Mouse (Mus musculus) myocyte (in vitro differentiated cells): ENCODE data around the gene Rif1. TPM values are rescaled to one million over a fixed set of nuclear protein-coding genes. Genes with fewer than 3 reads are reported as not detected.

ENCODE experiments used
- H3K27me3 ChIP-seq: one replicate; pipeline ENCODE4 v1.6.1; 2011; ENCODE audit not compliant: control insufficient read depth, insufficient read depth, insufficient read length
- H3K36me3 ChIP-seq: one replicate; pipeline ENCODE4 v1.6.1; 2011; ENCODE audit not compliant: control insufficient read depth, insufficient read depth
- H3K4me2 ChIP-seq: one replicate; pipeline ENCODE4 v1.6.1; 2011; ENCODE audit warnings: low read depth, control low read depth
- H3K4me3 ChIP-seq: one replicate; pipeline ENCODE4 v1.5.1; 2011; ENCODE audit warnings: mild to moderate bottlenecking, control low read depth, moderate library complexity
- H3K79me2 ChIP-seq: one replicate; pipeline ENCODE4 v1.6.1; 2011; ENCODE audit not compliant: control insufficient read depth, insufficient read depth
- H3ac ChIP-seq: one replicate; pipeline ENCODE4 v1.6.1; 2011; ENCODE audit not compliant: control insufficient read depth, insufficient read length
- CEBPB ChIP-seq: IDR thresholded peaks from 2 replicates; pipeline ENCODE4 v1.6.1; 2011; ENCODE audit warnings: mild to moderate bottlenecking, moderate library complexity; ENCODE audit not compliant: poor library complexity, insufficient read depth, severe bottlenecking
- E2F4 ChIP-seq: IDR thresholded peaks from one replicate; pipeline ENCODE4 v1.6.1; 2011; ENCODE audit warnings: mild to moderate bottlenecking, control low read depth, moderate library complexity; ENCODE audit not compliant: insufficient read depth
- MAX ChIP-seq: IDR thresholded peaks from one replicate; pipeline ENCODE4 v1.6.1; 2011; ENCODE audit warnings: low read depth, mild to moderate bottlenecking, control low read depth
- MYOD1 ChIP-seq, 3 experiments: IDR thresholded peaks; one replicate each; pipeline ENCODE4 v1.6.1; 2011; ENCODE audit warnings: control low read depth in 2 of 3, low read depth in 2 of 3, mild to moderate bottlenecking in 2 of 3, moderate library complexity in 1 of 3; ENCODE audit not compliant: insufficient read length in 2 of 3, control insufficient read depth in 1 of 3
- MYOG ChIP-seq, 3 experiments: IDR thresholded peaks; one replicate each; pipeline ENCODE4 v1.6.1; 2011; ENCODE audit warnings: control low read depth in 2 of 3, low read depth in 2 of 3, mild to moderate bottlenecking in 2 of 3; ENCODE audit not compliant: insufficient read length in 2 of 3, control insufficient read depth in 1 of 3, insufficient read depth in 1 of 3
- POLR2A ChIP-seq: IDR thresholded peaks from one replicate; pipeline ENCODE4 v1.6.1; 2011; ENCODE audit warnings: low read depth, mild to moderate bottlenecking, control low read depth, moderate library complexity; ENCODE audit not compliant: insufficient read length
- POLR2AphosphoS2 ChIP-seq: IDR thresholded peaks from one replicate; pipeline ENCODE4 v1.6.1; 2011; ENCODE audit warnings: low read depth, control low read depth; ENCODE audit not compliant: insufficient read length
- REST ChIP-seq: IDR thresholded peaks from one replicate; pipeline ENCODE4 v1.6.1; 2011; ENCODE audit warnings: mild to moderate bottlenecking, control low read depth, moderate library complexity; ENCODE audit not compliant: insufficient read depth, insufficient read length
- SRF ChIP-seq: IDR thresholded peaks from one replicate; pipeline ENCODE4 v1.6.1; 2011; ENCODE audit warnings: low read depth; ENCODE audit not compliant: control insufficient read depth, insufficient read length
- TCF12 ChIP-seq: IDR thresholded peaks from one replicate; pipeline ENCODE4 v1.6.1; 2011; ENCODE audit warnings: mild to moderate bottlenecking, control low read depth; ENCODE audit not compliant: poor library complexity, insufficient read depth, severe bottlenecking
- TCF3 ChIP-seq: IDR thresholded peaks from one replicate; pipeline ENCODE4 v1.6.1; 2011; ENCODE audit warnings: low read depth, control low read depth; ENCODE audit not compliant: insufficient read length
- USF1 ChIP-seq: IDR thresholded peaks from one replicate; pipeline ENCODE4 v1.6.1; 2011; ENCODE audit warnings: low read depth, mild to moderate bottlenecking, control low read depth, moderate library complexity
- polyA plus RNA-seq: library from polyadenylated mRNA; unstranded; fragments of >200 nt; fragmentation: generic; extraction: Trizol; gene quantifications from one replicate; pipeline ENCODE4 v1.2.1, GENCODE M21; 2012; ENCODE audit warnings: missing spikeins

Rif1 gene
- polyA plus RNA-seq, 1 experiment, result 3.0 TPM

DNA sequence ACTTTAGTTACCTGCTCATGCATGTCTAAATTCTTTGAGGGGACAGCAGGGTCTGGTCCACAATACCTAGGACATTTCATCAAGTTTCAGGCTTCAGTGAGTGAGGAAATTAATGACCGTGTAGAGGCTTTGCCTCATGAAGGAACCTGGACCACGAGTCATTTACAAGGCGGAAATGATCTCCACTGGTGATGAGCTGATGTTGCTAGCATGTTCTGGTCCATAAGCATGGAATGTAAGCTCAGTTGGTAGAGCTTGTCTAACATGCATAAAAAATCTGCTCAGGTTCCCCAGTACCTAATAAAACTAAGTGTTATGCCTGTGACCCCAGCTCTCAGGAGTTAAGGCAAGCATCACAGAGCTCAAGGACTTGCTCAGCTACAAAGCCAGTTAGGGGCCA, 30.5 kb upstream of the Rif1 start:
- no peak for TF ChIP-seq POLR2A
- TF ChIP-seq USF1, result no peak
- no peak for TF ChIP-seq TCF12
- TF ChIP-seq MAX, result no peak
- no peak for TF ChIP-seq SRF
- TF ChIP-seq TCF3, result no peak
- TF ChIP-seq POLR2AphosphoS2, result no peak
- no peak for TF ChIP-seq REST
- no peak for TF ChIP-seq MYOD1 (IDR thresholded peaks at IDR 0.05; ENCODE audit: control insufficient read depth in 1 of 3, insufficient read length in 2 of 3, low read depth in 2 of 3)
- no peak for TF ChIP-seq MYOG (IDR thresholded peaks at IDR 0.05; ENCODE audit: control insufficient read depth in 1 of 3, insufficient read depth in 1 of 3, insufficient read length in 2 of 3, low read depth in 2 of 3)
- Histone ChIP-seq H3K36me3 (no peaks in the 10 kb centered on the region), H3K79me2 (no peaks in the 10 kb centered on the region), H3K27me3 (no peaks in the 10 kb centered on the region), H3K4me2 (no peak overlapping the region), H3ac (no peak overlapping the region), H3K4me3 (no peak overlapping the region)

DNA sequence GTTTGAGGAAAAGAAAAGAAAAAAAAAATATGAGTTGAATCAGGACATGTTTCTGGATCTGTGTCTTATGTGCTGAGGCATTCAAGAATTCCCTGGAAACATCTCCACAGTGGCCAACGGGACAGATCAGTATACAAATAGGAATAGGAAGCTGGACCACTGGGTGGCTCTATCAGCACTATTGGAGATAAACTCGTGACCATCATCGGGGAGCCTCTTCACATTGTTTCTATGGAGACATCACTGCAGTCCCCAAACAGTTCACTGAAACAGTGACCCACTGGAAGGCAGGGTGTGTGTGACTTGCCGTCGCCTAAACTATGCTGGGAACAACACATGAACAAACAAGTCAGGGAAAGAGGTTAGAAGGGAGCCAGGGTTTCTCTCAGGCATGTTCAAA, 29.9 kb upstream of the Rif1 start:
- Histone ChIP-seq H3K27me3 (no peaks in the 10 kb centered on the region), H3ac (no peak overlapping the region), H3K4me3 (no peak overlapping the region), H3K36me3 (no peaks in the 10 kb centered on the region), H3K4me2 (no peak overlapping the region), H3K79me2 (no peaks in the 10 kb centered on the region)
- no peak for TF ChIP-seq USF1
- TF ChIP-seq MYOG (IDR thresholded peaks at IDR 0.05; ENCODE audit: control insufficient read depth in 1 of 3, insufficient read depth in 1 of 3, insufficient read length in 2 of 3, low read depth in 2 of 3), result no peak
- TF ChIP-seq POLR2A, result no peak
- TF ChIP-seq E2F4, result no peak
- TF ChIP-seq POLR2AphosphoS2, result no peak
- no peak for TF ChIP-seq REST
- TF ChIP-seq SRF, result no peak
- no peak for TF ChIP-seq MYOD1 (IDR thresholded peaks at IDR 0.05; ENCODE audit: control insufficient read depth in 1 of 3, insufficient read length in 2 of 3, low read depth in 2 of 3)
- TF ChIP-seq CEBPB, result no peak

DNA sequence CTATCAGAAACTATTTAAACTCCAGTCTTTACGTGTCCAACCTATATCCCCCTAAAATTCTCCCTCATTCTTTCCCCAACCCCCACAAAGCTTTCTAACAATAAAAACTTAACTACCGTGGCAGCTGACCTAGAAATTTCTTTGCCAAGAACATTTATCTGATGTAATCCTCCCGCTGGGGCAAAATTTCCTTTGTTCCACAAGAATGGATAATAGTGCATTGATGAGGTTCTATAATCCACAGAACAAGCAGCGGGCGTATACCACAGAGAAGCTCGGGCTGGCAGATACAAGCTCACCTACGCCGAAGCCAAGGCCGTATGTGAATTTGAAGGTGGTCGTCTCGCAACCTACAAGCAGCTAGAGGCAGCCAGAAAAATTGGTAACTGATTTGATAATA, 29.1 kb upstream of the Rif1 start:
- TF ChIP-seq POLR2AphosphoS2, result no peak
- TF ChIP-seq E2F4, result no peak
- TF ChIP-seq POLR2A, result no peak
- no peak for TF ChIP-seq USF1
- no peak for TF ChIP-seq MAX
- TF ChIP-seq CEBPB, result no peak
- no peak for TF ChIP-seq REST
- TF ChIP-seq TCF12, result no peak
- no peak for TF ChIP-seq MYOD1 (IDR thresholded peaks at IDR 0.05; ENCODE audit: control insufficient read depth in 1 of 3, insufficient read length in 2 of 3, low read depth in 2 of 3)
- TF ChIP-seq MYOG (IDR thresholded peaks at IDR 0.05; ENCODE audit: control insufficient read depth in 1 of 3, insufficient read depth in 1 of 3, insufficient read length in 2 of 3, low read depth in 2 of 3), result no peak
- no peak for TF ChIP-seq TCF3
- TF ChIP-seq SRF, result no peak
- H3K4me3 ChIP-seq, result no peak overlapping the region

DNA sequence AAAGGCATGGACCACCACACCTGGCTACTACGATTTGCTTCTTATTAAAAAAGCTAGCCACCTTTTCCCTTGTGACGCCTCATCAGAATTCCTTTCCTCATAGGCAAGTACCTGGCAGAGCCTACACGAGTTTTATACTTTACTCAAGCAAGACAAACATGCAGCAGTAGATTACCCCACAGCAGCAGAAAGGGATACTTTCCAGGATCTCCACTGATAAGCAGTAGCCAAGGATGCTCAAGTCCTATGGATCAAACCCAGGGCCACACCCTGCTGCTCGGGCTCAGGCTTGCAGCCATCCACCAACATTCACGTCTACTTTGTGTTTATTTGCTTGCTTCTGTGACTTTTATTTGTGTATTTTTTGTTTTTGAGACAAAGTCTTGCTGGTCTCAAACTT, 26.6 kb upstream of the Rif1 start:
- no peak overlapping the region for H3K4me2 ChIP-seq
- no peaks in the 10 kb centered on the region for H3K79me2 ChIP-seq
- no peaks in the 10 kb centered on the region for H3K27me3 ChIP-seq
- TF ChIP-seq MAX (no peak), REST (no peak), USF1 (no peak), CEBPB (no peak), POLR2A (no peak), MYOG (IDR thresholded peaks at IDR 0.05; ENCODE audit: control insufficient read depth in 1 of 3, insufficient read depth in 1 of 3, insufficient read length in 2 of 3, low read depth in 2 of 3) (no peak), SRF (no peak), E2F4 (no peak), TCF12 (no peak), TCF3 (no peak), POLR2AphosphoS2 (no peak), MYOD1 (IDR thresholded peaks at IDR 0.05; ENCODE audit: control insufficient read depth in 1 of 3, insufficient read length in 2 of 3, low read depth in 2 of 3) (no peak)
- H3ac ChIP-seq, result no peak overlapping the region
- H3K4me3 ChIP-seq, result no peak overlapping the region
- no peaks in the 10 kb centered on the region for H3K36me3 ChIP-seq

More for the DNA sequence above, 29.1 kb upstream of the Rif1 start:
- Histone ChIP-seq H3K4me2 (no peak overlapping the region), H3K36me3 (no peaks in the 10 kb centered on the region), H3K79me2 (no peaks in the 10 kb centered on the region), H3ac (no peak overlapping the region), H3K27me3 (no peaks in the 10 kb centered on the region)

DNA sequence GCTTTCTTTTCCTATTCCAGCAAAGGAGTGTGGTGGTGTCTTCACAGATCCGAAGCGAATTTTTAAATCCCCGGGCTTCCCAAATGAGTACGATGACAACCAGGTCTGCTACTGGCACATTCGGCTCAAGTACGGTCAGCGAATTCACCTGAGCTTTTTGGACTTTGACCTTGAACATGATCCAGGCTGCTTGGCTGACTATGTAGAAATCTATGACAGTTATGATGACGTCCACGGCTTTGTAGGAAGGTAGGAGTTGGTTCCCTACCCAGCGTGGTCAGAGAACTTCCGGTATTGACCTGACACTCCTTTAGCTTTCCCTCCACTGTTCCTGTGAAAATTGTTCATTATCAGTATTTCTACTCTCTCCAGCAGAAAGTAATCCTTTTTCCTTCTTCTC, 21.8 kb upstream of the Rif1 start:
- Histone ChIP-seq H3K4me3 (no peak overlapping the region), H3K36me3 (no peaks in the 10 kb centered on the region)
- TF ChIP-seq MYOD1 (IDR thresholded peaks at IDR 0.05; ENCODE audit: control insufficient read depth in 1 of 3, insufficient read length in 2 of 3, low read depth in 2 of 3) (no peak), TCF3 (no peak), MYOG (IDR thresholded peaks at IDR 0.05; ENCODE audit: control insufficient read depth in 1 of 3, insufficient read depth in 1 of 3, insufficient read length in 2 of 3, low read depth in 2 of 3) (no peak), SRF (no peak), CEBPB (no peak), USF1 (no peak), POLR2A (no peak), REST (no peak), E2F4 (no peak), POLR2AphosphoS2 (no peak), TCF12 (no peak), MAX (no peak)

More for the DNA sequence above, 21.8 kb upstream of the Rif1 start:
- Histone ChIP-seq H3K79me2 (no peaks in the 10 kb centered on the region), H3K27me3 (no peaks in the 10 kb centered on the region), H3ac (no peak overlapping the region), H3K4me2 (no peak overlapping the region)
